Mouse (Mus musculus): ENCODE measurements around the gene Gm2431. TPM values are rescaled to one million over a fixed set of nuclear protein-coding genes. Genes with fewer than 3 reads are reported as not detected.
A peak's percentile ranks its signal among the peaks of the same experiment; 100 is the strongest.
"Not testable (repeated sequence)": the region's sequence is repeated elsewhere in the genome, so short reads cannot be mapped to it uniquely, and the experiment has no call there.

Gene Gm2431
- polyA plus RNA-seq, 1 experiment from 2014 or later, result not detected

DNA sequence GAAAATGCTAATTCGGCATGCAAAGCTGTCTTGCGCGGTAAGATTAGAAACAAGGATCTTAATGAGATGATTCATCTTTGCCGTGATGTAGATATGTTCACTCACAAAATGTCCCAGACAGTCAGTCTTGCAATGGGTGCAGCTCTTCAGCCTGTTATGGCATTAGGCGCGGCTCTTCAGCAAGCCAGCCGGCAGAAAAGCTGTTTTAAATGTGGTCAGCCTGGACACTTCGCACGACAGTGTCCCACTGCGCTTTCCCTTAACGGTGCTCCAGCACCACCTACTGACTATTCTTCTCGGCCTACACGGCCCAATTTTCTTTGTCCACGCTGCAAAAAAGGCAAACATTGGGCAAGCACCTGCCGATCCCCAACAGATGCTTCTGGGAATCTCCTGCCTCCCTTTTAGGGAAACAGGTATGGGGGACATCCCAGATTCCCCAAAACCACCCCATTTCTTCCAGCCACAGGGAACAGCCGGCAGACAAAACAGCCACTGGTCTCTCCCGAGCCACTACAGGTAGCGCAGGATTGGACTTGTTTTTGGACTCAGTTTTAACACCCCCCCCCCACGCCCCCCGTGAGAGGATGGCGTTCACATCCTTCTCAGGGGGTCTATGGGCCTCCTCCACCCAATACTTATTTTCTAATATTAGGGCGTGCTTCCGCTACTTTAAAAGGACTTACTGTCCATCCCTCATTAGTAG is 27.1 kb upstream of the Gm2431 start:
- 0 out of 2 replicates have a peak, but pooled peaks cover 7% of the 10 kb centered on the region for H3K4me1 ChIP-seq (replicated peaks; ENCODE audit: control insufficient read depth, insufficient read depth, low read length)
- WGBS, result 16% methylated on average over 23 of the region's 23 CpGs
- peak overlapping the region; percentile 93 for H3K4me2 ChIP-seq (ENCODE audit: low read length)
- no peaks in the 10 kb centered on the region for H3K27me3 ChIP-seq (replicated peaks; ENCODE audit: control insufficient read depth, insufficient read depth, low read length)
- no peaks in the 10 kb centered on the region for H3K9me3 ChIP-seq (ENCODE audit: control insufficient read depth, low read length)
- peak overlapping the region; percentile 82; the same call in 1 of the 2 replicates for H3K9ac ChIP-seq (ENCODE audit: low read length)
- H3K4me3 ChIP-seq (ENCODE audit: low read depth, low read length), result peak overlapping the region; percentile 63
- peak; percentile 66 for DNase-seq (ENCODE audit: low spot score)
- H3K27ac ChIP-seq (ENCODE audit: low read depth), result peak overlapping the region; percentile 94
- ATAC-seq (replicated peaks; ENCODE audit: low FRiP score, low TSS enrichment, low read depth), result peak; percentile 56
- H3K36me3 ChIP-seq (ENCODE audit: control insufficient read depth, insufficient read depth, low read length), result no peaks in the 10 kb centered on the region

DNA sequence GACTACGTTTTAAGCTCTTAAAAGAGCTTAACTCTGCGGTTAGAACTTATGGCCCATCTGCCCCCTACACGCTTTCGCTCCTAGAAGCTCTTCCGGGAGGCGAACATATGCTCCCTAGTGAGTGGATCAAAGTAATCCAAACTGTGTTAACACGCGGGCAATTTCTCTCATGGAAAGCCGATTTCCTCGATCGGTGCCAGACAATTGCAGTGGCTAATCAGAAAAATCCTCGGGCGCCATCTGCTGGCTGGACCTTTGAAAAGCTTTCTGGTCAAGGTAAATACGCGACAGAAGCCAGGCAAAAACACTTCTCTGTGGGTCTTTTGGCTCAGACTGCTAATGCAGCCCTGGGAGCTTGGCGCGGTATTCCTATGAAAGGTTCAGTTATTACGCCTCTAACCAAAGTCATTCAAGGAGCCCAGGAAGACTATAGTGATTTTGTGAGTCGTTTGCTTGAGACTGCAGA is 26.5 kb upstream of the Gm2431 start:
- no peaks in the 10 kb centered on the region for H3K27me3 ChIP-seq (replicated peaks; ENCODE audit: control insufficient read depth, insufficient read depth, low read length)
- under 1% methylated on average over 19 of the region's 19 CpGs for WGBS
- H3K9ac ChIP-seq (ENCODE audit: low read length), result peak overlapping the region; percentile 82
- H3K4me3 ChIP-seq (ENCODE audit: low read depth, low read length), result peak overlapping the region; percentile 63
- H3K27ac ChIP-seq (ENCODE audit: low read depth), result peak overlapping the region; percentile 94
- H3K9me3 ChIP-seq (ENCODE audit: control insufficient read depth, low read length), result no peaks in the 10 kb centered on the region
- H3K4me1 ChIP-seq (replicated peaks; ENCODE audit: control insufficient read depth, insufficient read depth, low read length), result 0 out of 2 replicates have a peak, but pooled peaks cover 7% of the 10 kb centered on the region
- peak; percentile 99 for DNase-seq (ENCODE audit: low spot score)
- peak overlapping the region; percentile 93 for H3K4me2 ChIP-seq (ENCODE audit: low read length)
- peak; percentile 73 for ATAC-seq (replicated peaks; ENCODE audit: low FRiP score, low TSS enrichment, low read depth)
- H3K36me3 ChIP-seq (ENCODE audit: control insufficient read depth, insufficient read depth, low read length), result no peaks in the 10 kb centered on the region

DNA sequence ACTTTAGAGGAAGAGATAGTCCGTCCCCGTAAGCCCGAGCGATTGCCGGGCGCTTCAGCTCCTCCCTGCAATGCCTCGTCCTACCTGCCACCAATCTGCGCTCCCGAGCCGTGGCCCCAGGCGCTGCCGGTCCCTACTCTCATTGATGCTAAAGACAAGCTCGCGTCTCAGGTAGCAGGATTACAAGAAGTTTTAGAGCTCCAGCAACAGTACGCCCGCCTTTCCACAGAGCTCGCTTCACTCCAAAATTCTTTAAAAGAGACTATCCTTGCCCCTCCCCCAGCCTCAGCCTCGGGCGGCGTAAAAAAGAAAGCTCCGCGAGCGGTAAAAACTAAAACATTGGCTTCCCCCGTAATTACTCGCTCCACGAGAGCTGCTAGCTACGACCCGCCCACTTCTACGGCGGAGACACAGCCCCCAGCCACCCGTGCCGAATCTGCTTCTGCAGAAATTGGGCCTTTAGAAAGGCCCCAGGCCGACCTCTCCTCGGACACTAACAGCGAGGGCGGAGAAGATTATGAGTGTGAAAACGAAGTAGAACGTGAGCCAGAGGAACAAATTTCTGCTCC is 26.0 kb upstream of the Gm2431 start:
- ATAC-seq (replicated peaks; ENCODE audit: low FRiP score, low TSS enrichment, low read depth) (peak; percentile 79), DNase-seq (ENCODE audit: low spot score) (peak; percentile 89)
- Histone ChIP-seq H3K9me3 (ENCODE audit: control insufficient read depth, low read length) (no peaks in the 10 kb centered on the region), H3K27ac (ENCODE audit: low read depth) (peak overlapping the region; percentile 94), H3K36me3 (ENCODE audit: control insufficient read depth, insufficient read depth, low read length) (no peaks in the 10 kb centered on the region), H3K9ac (ENCODE audit: low read length) (peak overlapping the region; percentile 82), H3K4me3 (ENCODE audit: low read depth, low read length) (peak overlapping the region; percentile 63), H3K27me3 (replicated peaks; ENCODE audit: control insufficient read depth, insufficient read depth, low read length) (no peaks in the 10 kb centered on the region), H3K4me2 (ENCODE audit: low read length) (peak overlapping the region; percentile 93), H3K4me1 (replicated peaks; ENCODE audit: control insufficient read depth, insufficient read depth, low read length) (0 out of 2 replicates have a peak, but pooled peaks cover 7% of the 10 kb centered on the region)
- under 1% methylated on average over 38 of the region's 38 CpGs for WGBS

DNA sequence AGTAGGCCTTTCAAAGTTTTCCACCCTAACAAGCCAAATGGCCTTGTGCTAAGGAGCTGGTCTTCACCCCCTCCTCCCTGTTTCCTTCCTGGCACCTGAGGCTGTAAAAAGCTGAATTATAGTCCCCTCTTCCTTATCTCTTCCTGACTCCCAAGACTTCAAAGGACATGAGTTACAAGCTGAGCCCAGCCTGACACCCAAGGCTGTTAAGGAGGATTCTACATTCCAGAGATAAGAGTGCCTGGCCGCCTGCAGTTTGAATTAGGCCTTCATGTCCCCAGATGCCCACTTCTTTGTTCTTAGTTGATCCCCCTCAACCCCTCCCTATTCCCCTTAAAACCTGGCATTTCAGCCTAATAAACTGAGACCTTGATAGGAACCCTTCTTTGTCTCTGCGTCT is 24.7 kb upstream of the Gm2431 start:
- ATAC-seq (replicated peaks; ENCODE audit: low FRiP score, low TSS enrichment, low read depth); H3K27ac ChIP-seq (ENCODE audit: low read depth); DNase-seq (ENCODE audit: low spot score); H3K9me3 ChIP-seq (ENCODE audit: control insufficient read depth, low read length); H3K4me1 ChIP-seq (replicated peaks; ENCODE audit: control insufficient read depth, insufficient read depth, low read length); H3K27me3 ChIP-seq (replicated peaks; ENCODE audit: control insufficient read depth, insufficient read depth, low read length); H3K36me3 ChIP-seq (ENCODE audit: control insufficient read depth, insufficient read depth, low read length): not testable (repeated sequence)
- WGBS, result 35% methylated on average over 2 of the region's 2 CpGs
- H3K9ac ChIP-seq (ENCODE audit: low read length), result peak overlapping the region; percentile 82; the same call in 1 of the 2 replicates
- H3K4me2 ChIP-seq (ENCODE audit: low read length), result peak overlapping the region; percentile 93
- peak overlapping the region; percentile 63; the same call in 1 of the 2 replicates for H3K4me3 ChIP-seq (ENCODE audit: low read depth, low read length)

DNA sequence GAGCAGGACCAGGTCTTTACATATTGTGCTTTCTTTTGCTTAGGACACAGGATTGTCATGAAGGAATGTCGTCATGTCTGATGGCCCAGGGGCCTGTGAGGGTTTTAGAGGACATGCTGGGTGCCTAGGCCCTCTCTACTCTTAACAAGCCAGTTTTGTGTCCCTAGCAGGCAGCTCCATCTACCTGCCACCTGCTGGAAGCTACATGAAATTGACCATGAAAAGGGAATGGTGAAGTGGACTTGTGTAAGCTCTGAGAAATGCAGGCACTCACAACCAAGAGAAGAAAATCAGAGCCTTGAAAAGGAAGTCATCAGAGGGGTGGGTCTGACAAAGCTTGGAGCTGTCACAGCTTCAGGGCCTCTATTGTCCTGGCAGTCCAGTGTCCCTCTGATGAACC is 21.1 kb upstream of the Gm2431 start:
- 64% methylated on average over 1 of the region's 1 CpGs for WGBS
- not testable (repeated sequence) for H3K36me3 ChIP-seq (ENCODE audit: control insufficient read depth, insufficient read depth, low read length); H3K4me1 ChIP-seq (replicated peaks; ENCODE audit: control insufficient read depth, insufficient read depth, low read length); ATAC-seq (replicated peaks; ENCODE audit: low FRiP score, low TSS enrichment, low read depth); H3K9ac ChIP-seq (ENCODE audit: low read length); H3K27ac ChIP-seq (ENCODE audit: low read depth); DNase-seq (ENCODE audit: low spot score); H3K4me3 ChIP-seq (ENCODE audit: low read depth, low read length); H3K27me3 ChIP-seq (replicated peaks; ENCODE audit: control insufficient read depth, insufficient read depth, low read length); H3K4me2 ChIP-seq (ENCODE audit: low read length); H3K9me3 ChIP-seq (ENCODE audit: control insufficient read depth, low read length)

DNA sequence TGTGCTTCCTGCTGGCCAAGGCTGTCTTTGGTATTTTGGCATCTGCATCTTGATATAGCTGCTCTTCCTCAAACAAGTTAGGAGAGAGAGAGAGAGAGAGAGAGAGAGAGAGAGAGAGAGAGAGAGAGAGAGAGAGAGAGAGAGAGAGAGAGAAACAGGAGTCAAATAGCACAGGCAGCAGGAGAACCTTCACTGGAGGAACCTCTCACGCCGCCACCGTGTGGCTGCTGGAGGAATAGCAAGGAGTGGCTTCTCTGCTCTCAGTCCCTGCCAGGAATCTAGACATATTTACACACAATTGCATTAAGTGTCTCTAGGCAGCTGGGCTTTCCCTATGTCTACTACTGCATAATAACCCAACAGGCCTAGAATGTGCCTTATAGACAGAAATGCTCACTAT is 20.0 kb upstream of the Gm2431 start:
- peak; percentile 72 for DNase-seq (ENCODE audit: low spot score)
- not testable (repeated sequence) for ATAC-seq (replicated peaks; ENCODE audit: low FRiP score, low TSS enrichment, low read depth)

DNA sequence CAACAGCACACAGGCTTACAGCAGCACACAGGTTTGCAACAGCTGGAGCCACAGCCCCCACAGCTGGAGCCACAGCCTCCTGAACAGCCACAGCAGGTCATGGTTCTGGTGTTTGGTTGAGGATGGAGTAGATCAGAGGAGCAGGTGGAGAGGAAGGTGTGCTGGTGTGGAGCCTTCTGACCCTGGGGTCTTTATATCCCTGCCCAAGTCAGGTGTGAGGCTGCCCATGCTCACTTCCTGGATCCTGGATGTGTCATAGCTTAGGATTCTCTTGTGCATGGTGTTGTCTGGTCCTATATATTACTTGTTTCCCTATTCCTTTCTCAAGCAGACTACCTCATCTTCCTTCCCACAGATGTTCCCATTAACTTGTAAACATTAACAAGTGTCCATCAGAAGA is 16.1 kb upstream of the Gm2431 start, which contains the start of gene Gm4559:
TSS of gene Gm4559 (minus strand) at position 101 of the 400 bp plus-strand sequence.
- not testable (repeated sequence) for H3K4me2 ChIP-seq (ENCODE audit: low read length); H3K27ac ChIP-seq (ENCODE audit: low read depth); H3K4me3 ChIP-seq (ENCODE audit: low read depth, low read length); H3K36me3 ChIP-seq (ENCODE audit: control insufficient read depth, insufficient read depth, low read length); H3K9ac ChIP-seq (ENCODE audit: low read length); ATAC-seq (replicated peaks; ENCODE audit: low FRiP score, low TSS enrichment, low read depth); H3K9me3 ChIP-seq (ENCODE audit: control insufficient read depth, low read length); DNase-seq (ENCODE audit: low spot score); H3K27me3 ChIP-seq (replicated peaks; ENCODE audit: control insufficient read depth, insufficient read depth, low read length); H3K4me1 ChIP-seq (replicated peaks; ENCODE audit: control insufficient read depth, insufficient read depth, low read length)

More for the DNA sequence above, 20.0 kb upstream of the Gm2431 start:
- not testable (repeated sequence) for H3K27ac ChIP-seq (ENCODE audit: low read depth); H3K4me3 ChIP-seq (ENCODE audit: low read depth, low read length); H3K36me3 ChIP-seq (ENCODE audit: control insufficient read depth, insufficient read depth, low read length); H3K4me2 ChIP-seq (ENCODE audit: low read length); H3K9ac ChIP-seq (ENCODE audit: low read length); H3K9me3 ChIP-seq (ENCODE audit: control insufficient read depth, low read length); H3K4me1 ChIP-seq (replicated peaks; ENCODE audit: control insufficient read depth, insufficient read depth, low read length); H3K27me3 ChIP-seq (replicated peaks; ENCODE audit: control insufficient read depth, insufficient read depth, low read length)
- WGBS, result 0% methylated on average over 3 of the region's 3 CpGs

DNA sequence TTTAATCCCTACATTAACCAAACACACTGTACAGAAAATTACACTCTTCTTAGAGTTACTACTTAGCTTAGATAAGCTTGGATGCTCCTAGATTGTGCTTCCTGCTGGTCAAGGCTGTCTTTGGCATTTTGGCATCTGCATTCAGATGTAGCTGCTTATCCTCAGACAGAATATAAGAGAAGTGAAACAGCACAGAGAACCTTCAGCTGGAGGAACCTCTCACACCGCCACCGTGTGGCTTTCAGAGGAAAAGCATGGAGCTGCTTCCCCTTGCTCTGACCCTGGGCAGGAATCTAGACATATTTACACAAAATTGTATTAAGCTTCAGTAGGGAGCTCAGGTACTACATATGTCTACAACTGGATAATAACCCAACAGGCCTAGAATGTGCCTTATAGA is 2.6 kb downstream of the Gm2431 start:
- no peak overlapping the region for H3K4me3 ChIP-seq (ENCODE audit: low read depth, low read length)
- no peak overlapping the region for H3K4me2 ChIP-seq (ENCODE audit: low read length)
- ATAC-seq (replicated peaks; ENCODE audit: low FRiP score, low TSS enrichment, low read depth) (no peak), DNase-seq (ENCODE audit: low spot score) (peak; percentile 53)
- WGBS, result 0% methylated on average over 2 of the region's 2 CpGs
- H3K27me3 ChIP-seq (replicated peaks; ENCODE audit: control insufficient read depth, insufficient read depth, low read length), result no peaks in the 10 kb centered on the region; the same call in 1 of the 2 replicates
- H3K4me1 ChIP-seq (replicated peaks; ENCODE audit: control insufficient read depth, insufficient read depth, low read length), result no peaks in the 10 kb centered on the region
- H3K9me3 ChIP-seq (ENCODE audit: control insufficient read depth, low read length), result no peaks in the 10 kb centered on the region
- H3K27ac ChIP-seq (ENCODE audit: low read depth), result no peak overlapping the region
- no peaks in the 10 kb centered on the region for H3K36me3 ChIP-seq (ENCODE audit: control insufficient read depth, insufficient read depth, low read length)
- no peak overlapping the region for H3K9ac ChIP-seq (ENCODE audit: low read length)

Data from intestine, embryonic 14.5 days (tissue).